Mouse (Mus musculus) cerebellum, postnatal 4 days (tissue): ENCODE measurements at regions not wholly inside any gene's neighbourhood (a gene's known extent, or its start where the extent isn't known, plus 50 kb on each side); places are given as distances from the start of the nearest gene placed in this dataset.
A peak's percentile ranks its signal among the peaks of the same experiment; 100 is the strongest.

ENCODE experiments used
- DNase-seq, 2 experiments: peaks; one replicate each; pipeline ENCODE4 v3.0.0; 2022; ENCODE audit warnings: low spot score in 2 of 2, mixed read lengths in 1 of 2

DNA sequence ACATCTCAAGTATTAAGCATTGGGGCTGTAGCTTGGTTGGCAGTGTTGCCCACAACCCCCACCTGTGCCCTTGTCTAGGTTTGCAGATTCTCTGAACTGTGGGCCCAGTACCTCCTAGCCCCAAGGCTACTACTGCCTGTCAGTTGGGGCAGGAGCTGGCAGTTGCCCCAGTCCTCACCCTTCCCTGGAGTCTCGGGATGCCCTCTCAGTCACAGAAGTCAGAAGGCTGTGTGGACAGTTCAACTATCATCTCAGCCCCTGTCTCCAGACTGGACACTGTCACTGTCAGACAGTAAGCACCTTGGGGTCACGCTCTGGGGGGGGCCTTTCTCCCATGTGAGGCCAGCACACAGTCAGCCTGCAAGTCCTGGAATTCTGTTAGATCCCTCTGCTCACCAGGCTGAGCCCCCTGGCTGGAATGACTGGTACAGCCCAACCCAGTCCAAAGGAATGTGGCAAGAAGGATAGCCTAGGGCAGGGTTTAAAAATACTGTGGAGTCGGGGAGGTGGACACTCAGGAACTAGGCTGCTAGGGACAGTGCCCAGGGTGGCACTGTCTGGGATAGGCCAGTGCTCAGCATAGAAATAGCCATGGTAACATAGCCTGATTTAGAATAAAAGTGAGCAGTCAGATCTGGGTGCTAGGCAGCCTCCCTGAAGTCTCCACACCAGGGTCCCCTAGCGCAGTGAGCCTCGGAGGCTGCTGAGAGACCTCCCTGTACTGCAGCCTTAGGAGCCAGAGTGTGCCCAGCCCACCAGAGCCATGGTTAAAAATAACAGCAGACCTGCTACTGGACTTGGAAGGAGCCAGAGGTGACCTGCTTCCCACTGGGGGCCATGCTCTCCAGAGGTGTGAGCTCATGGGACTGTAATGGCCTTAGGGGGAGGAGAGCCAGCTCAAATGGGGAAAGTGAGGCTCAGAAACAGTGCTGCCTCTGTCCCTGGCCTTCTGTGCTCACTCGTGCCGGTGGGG, 83.1 kb upstream of the Ptpn1 start:
- no peak for DNase-seq

DNA sequence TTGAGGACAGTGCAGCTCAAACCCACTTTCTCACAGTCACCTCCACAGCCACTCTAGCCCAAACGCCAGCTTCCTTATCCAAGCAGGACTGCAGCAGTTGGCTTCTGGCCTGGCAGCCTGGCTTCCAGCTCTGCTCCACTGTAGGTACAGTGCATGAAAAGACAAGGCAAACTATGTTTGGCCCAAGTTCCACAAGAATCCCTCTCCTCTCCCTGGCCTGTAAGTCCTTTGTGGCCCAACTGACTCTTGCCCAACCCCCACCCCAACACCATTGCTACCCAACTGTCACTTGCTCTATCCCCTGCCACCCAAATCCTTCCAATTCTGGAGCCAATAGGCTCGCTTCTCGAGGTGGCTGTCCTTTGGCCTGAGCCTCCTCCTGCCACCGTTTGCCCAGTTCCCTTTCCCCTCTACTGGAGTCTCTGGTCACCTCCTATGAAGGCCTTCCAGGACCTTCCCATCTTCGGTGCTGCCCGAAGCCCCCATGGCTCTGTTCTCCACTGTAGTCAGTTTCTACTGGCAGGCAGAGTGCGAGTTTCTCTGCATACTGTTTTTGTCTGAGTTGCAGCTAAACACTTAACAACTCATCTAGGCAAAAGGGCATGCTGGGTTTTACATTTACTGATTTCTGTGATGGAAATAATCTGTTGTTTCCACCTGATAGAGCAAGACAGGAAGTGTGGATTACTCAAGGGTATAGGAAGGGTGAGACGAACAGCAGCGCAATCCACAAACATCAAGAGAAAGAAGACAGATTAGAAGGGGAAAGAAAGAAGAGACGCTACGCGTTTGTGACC, 84.4 kb upstream of the Ptpn1 start:
- no peak for DNase-seq

DNA sequence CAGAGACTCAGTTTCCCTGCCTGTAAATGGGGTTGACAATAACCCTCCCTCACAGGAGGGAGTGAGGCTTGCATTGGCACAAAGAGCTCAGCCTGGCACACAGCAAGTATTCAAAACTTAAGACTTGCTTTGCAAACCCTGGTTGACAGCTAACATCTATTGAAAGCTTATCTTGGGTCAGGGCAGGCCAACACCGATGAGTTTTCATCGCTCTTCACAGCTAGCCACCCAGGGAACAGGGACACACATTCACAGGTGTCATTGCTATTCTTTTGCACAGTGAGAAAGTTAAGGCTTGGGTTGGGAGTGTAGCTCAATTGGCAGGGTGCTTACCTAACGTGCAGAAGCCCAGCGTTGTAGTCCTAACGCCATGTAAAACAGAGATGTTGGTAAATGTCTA, 86.5 kb upstream of the Ptpn1 start:
- no peak for DNase-seq

DNA sequence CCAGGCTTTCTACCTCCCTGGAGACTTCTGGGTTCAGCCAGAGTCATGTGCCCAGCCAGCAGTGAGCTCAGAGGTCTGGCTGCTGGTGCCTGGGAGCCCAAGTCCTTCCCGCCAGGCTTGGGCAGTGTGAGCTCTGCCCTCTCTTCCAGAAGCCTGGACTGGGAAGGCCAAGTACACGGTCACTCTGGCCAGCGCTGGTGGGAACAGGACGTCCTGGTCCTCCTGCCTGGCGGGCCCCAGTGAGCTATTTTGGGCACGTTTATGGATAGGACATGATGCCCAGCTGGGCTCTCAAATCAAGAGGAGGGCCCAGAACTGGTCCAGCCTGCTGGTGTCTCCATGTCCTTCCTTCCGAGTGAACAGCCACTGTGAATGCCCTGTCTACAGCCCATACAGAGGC, 87.3 kb upstream of the Ptpn1 start:
- DNase-seq = no peak

DNA sequence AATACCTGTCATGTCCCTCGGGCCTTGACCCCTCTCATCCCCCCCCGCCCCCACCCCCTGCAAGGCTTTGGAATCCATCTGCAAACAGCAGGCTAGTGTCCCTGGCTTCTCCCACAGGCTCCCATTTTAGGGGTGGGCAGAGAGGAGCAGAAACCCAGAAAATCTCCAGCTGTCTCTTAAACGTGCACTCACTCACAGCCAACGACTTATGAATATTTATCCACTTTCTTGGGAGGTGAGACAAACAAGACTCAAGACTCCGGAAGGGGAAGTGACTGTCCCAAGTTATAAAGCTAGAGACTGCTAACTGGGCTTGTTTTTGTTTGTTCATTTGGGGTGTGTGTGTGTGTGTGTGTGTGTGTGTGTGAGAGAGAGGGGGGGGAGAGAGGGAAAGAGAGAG, 87.9 kb upstream of the Ptpn1 start:
- no peak for DNase-seq

DNA sequence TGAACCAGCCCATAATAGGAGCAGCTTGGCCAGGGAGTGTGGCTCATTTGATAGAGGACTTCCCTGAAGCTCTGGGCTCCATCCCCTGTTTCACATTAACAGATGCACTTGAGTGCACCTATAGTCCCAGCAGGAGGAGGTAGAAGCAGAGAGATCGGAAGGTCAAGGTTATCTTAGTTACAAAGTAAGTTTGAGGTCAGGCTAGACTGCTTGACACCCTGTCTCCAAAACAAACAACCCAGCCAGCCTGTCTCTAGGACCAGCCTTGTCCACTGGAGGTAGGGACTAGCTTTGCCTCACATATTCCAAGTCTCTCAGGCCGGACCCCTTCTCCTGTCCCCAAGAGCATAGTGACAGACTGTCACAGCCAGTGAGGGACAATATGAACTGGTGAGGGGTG, 88.9 kb upstream of the Ptpn1 start:
- no peak for DNase-seq

DNA sequence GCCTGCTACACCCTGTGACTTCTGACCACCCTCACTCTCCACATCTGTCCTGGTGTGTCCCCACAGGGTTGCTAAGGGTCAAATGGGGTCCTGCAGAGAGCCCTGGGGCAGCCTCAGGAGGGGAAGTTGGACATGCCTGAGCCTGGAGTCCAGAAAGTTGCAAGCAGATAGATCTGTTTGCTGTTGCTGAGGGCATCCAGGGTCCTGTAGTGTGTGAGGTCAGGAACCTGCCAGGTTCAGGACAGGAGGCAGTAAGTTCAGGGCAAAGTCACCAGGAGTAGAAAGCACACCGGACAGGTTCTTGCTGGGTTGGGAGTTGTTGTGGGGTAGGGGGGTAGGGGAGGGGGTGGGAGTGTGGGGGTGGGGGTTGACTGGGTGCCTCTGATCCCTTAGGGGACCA, 89.4 kb upstream of the Ptpn1 start:
- DNase-seq = no peak

DNA sequence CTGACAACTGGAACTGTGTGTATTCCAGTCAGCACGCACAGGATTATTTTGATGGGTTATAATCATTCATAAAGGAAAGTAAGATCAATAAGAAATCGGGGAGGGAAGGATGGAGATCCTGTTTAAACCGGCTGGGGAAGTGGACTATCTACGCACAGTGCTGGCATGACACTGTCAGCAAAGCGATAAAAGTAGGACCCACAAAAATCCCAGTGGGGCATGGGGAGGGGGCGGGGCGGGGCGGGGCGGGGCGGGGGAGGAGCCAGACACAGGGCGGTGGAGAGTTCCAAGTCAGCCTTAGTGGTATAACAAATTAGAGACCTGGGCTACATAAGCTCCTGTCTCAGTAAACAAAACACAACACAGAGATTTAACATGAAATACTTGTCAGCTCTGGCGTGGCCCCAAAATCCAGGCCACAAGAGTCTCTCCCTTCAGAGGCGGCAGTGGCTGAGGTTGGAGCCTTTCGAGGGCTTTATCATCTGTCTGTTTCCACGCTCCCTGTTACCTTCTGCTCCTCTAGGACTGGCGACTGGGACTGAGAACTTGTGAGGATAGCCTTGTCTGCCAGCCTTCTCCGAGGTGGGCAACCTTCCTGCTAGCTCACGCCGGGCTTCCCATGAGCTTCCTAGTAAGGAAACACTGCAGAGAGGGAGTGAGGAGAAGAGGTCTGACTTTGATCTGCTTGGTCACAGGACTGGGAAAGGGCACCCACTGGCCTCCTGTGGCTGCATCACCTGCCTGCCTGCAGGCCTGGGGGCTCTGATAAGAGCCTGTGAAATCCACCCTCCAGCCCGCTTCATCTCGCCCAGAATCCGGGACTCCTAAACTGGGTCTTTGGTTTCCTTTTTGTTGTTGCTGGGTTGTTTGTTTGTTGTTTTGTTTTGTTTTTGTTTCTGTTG, 90.3 kb upstream of the Ptpn1 start:
- DNase-seq = no peak

DNA sequence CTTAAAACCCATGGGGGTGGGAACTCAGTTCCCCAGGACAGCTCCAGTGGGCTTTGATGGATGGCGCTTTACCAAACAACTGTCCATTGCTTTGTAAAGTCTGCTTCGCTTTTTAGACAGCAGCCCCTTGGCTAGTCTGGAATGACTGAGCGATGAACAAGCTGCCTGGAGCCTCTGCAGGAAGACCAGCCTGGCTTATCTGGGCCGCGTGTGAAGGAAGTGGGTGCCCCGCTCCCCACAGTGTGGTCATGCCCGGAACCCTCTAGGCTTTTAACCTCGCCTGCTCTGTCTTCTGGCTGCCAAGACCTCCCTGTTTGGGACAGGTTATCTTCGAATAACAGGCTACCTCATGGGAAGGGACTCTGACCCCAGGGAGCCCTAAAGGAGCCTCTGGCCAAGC, 91.5 kb upstream of the Ptpn1 start:
- no peak for DNase-seq

DNA sequence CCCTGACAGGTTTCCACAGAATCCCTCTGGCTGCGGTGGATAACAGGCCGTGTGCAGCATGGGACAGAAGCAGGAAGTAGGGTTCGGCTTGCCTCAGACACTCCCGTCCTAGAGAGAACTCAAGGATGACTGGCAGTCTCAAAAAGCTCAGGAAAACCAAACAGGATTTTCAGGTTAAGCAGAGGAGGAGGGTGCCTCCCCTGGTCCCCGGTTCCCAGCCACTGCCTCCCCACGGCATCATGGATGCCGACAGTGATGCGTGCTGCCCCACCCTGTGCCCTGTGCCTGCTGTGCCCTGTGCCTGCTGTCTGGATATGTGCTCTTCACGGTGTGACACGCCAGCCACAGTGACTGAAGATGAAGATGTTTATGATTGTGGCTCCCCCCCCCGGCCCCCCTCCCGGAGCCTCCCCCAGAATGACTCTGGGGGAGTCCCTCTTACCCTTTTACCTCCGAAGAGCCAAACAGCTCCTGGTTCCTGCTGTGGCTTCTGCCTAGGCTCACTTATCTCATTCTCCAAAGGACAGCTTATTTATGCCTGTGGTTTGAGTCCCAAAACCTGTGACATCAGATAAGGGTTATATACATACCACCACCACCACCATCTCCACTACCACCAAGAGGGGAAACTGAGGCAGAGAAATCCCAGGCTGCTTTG, 92.4 kb upstream of the Ptpn1 start:
- no peak for DNase-seq

DNA sequence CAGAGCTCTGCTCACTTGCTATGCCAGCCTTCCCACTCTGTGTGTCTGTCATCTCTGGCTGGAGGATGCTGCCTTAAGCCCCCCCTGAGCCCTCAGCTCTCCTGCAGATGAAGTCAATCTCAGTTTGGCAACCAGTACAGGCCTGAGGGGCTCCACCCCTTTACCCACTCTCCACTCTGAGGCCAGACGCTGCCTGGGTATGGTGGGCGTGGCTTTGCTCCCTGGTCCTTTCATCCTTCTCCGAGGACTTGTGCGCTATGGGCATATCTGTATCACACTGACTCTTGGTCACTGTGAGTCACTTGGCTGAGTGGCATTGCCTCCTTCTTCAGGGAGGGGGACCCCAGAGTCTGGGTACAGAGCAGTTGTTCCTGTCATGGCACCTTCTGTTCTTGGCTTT, 94.3 kb upstream of the Ptpn1 start:
- DNase-seq = no peak

DNA sequence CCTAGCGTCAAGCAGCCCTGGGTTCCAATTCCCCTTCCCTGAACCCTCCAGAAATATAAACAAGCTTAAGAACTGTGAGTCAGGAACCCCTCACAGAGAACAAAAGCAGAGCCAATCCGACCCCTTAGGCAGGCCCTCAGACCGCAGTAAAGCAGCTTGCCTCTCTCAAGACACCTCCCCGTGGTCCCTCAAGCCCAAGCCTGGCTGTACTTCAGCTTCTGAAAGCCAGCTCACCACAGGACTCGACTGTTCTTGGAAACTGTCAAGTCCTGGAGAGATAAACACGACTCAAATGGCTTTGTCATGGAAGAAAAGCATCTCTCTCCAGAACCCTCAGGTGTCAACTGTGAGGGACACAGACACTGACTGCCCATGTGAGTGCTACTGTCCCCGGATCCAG, 95.2 kb upstream of the Ptpn1 start:
- DNase-seq = no peak

DNA sequence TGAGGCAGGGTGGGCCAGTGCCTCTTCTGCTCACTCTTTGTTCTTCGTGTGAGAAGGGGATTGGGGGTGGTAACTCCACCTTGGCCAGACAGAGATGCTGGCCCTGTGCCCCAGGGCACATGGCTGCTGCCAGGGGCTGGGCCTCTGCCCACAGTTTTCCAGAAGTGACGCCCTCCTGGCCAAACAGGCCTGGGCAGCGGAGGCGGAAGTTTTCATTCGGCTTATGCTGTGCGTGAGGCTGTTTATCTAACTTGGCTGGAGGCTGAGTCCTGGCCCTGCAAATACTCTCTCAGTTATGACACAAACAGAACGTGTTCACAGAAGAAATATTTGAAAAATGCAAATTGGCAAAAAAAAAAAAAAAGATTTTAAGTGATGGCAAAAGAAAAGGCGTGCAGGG, 97.3 kb upstream of the Ptpn1 start:
- DNase-seq = peak in 1 of 2 experiments; percentile 87

DNA sequence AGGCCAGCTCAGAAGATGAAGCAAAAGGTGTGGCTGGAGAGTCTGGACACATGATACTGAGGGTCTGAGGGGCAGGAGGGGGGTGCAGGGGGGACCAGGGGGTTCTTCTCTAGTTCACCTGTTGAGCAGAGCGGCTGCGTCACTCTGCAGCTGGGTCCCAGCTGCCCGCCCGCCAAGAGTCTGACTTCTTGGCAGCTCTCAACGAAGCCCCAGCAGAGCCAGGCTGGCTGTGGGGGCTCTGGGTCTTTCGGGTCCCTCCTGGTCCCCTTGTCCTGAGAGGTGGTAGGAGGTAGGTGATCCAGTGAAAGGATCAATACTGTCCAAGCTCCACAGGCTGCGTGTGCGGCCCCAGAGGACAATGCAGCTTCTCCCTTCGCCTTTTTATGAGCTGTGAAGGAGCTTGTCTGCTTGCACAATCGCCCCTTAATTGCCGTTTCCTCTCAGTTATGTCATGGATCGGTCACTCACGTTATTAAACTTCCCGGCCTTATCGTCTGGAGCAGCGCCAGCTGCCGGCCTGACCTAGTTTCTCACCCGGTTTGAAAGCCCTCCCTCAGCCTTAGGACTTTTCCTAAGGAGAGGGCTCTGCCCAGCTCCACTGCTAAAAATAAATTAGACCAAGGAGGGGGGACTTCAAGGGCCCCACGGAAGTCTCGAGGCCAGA, 98.4 kb upstream of the Ptpn1 start:
- DNase-seq = no peak

DNA sequence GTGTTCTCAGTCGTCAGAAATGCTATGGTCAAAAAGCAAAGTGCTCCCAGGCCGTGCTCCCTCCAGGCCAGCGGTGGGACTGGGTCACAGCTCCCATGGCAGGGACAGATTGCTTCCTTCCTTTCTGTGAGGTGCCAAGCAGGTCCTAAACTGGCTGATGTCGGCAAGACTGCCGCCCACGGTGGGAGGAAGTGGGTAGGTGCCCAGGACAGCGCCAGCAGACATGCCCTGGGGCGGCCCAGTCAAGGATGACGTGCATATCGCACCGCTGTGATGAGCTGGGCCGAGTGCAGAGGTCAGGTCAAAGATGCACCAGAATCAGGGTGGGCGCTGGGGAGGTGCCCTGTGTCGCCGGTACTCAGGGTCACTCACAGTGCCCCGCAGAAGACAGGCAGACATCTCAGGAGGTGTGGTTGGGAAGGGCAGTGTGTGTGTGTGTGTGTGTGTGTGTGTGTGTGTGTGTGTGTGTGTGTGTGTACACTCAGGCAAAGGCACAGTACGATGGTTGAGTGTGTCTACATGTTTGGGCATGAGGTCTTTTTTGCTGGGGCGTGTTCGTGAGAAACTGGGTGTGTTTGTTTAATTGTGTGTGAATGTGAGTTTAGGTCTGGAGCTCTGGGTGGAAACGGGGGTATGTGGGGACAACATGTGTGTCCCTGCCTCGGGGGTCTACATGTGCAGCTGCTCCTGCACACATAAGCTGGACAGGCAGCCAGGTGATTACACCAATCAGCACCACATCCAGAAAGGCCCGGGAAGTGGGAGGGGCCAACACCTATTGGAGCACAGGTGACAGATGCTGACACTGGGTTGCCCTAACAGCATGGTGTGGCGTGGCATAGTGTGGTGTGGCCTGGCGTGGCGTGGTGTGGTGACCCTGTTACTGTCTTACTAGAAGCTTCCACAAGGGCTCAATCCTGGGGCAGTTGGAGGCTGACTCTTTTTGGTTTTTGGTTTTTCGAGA, 100.5 kb upstream of the Ptpn1 start:
- DNase-seq = no peak

DNA sequence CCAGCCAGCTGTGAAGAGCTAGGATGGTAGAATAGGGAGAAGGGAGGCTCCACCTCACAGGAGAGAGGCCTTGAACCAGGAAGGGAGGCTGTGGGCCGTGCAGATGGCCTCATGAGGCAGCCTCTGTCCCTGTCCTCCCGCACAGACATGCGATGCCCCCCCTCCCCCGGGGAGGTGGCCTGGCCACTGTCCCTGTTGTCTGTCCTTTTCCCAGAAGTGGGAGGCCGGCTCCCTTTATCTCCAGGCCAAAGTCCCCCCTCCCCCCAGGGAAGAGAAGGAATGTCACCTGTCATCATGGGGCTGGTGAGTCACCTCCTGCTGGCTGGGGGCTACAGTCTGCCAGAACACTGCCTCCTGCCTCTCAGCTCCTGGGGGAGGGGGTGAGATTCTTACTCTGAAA, 103.6 kb upstream of the Ptpn1 start:
- no peak for DNase-seq

DNA sequence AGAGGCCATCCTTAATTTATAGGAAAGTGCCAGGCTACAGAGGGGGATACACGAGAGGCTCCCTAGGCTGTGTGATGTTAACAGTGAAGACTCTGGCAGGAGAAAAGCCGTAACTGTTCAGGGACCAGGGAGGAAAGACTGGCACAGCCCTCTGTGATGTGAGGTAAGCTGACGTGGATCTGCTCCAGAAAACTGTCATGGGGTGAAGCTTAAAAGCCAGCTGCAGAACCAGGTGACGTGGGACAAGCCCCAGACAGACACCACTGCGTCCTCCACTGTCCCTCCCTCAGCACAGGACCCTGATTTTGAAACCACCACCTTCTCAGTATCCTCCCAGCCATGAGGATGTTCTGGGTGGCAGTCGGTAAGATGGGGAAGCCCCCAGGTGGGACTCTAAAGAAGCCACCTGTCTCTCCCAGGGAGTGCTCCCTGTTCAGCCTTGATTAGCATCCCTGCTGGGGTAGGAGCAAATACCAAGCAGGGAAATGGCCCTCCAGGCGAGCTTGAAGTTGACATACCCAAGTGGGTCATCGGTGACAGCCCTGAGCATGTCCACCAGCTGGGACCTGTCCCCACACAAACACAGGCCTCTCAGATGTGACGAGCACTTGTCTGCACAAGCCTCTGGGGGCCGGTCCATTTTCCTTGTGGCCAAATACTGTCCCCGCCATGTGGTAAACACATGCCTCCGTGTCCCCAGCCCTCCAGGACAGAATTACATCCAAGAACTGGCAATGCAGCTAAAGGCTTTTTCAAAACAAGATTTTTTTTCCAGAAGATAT, 104.7 kb upstream of the Ptpn1 start:
- DNase-seq = no peak

DNA sequence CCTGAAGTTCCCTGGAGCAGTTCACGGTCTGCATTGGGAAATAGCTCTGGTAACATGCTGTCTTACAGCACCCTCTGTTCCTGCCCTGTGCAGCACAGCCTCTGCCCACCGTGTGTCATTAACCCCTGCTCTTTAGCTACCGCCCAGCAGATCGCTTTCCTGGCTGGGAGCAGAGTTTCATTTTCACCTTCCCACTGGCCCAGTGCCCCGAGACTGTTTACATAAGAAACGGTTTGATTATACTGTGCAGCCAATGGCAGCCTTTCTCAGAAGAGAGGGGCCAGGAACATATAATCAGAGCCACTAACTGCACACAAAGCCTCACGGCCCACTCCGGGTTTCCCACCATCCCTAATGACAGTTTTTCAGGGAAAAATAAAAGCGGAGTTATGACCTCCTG, 108.3 kb upstream of the Ptpn1 start:
- DNase-seq = no peak

DNA sequence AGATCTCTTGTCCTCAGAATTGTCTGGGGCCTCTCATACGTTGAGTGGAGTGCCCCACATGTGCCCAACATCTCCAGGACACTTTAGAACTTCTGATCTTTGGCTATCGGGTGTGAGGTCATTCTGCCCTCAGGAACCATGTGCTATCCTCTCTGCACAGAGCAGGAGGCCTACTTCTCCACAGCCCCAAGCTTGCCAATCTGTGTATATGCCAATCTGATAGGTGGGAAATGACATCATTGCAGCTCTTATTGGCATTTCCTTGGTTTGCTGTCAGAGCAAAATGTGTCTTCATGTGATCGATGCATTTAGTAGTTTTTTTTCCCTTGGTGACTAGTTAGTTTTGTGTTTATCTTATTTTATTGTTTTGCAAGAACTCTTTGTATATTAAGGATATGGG, 108.8 kb upstream of the Ptpn1 start:
- no peak for DNase-seq
